Mouse (Mus musculus) bone marrow macrophage, adult 2 months (primary cell): Measurements from ENCODE around the gene Tmprss5. TPM values are rescaled to one million over a fixed set of nuclear protein-coding genes. Genes with fewer than 3 reads are reported as not detected.

Experiments used
- H3K27ac ChIP-seq: 2 replicates; pipeline ENCODE4 v1.5.1; 2012; ENCODE audit warnings: low read depth, low read length; ENCODE audit not compliant: insufficient read depth
- H3K4me1 ChIP-seq: 2 replicates; pipeline ENCODE4 v1.6.1; 2012; ENCODE audit warnings: low read length; ENCODE audit not compliant: control insufficient read depth, insufficient read depth
- H3K4me3 ChIP-seq: 2 replicates; pipeline ENCODE4 v1.5.1; 2012; ENCODE audit warnings: mild to moderate bottlenecking, low read length, moderate library complexity; ENCODE audit not compliant: insufficient read depth
- CTCF ChIP-seq: IDR thresholded peaks from 2 replicates; pipeline ENCODE4 v1.5.1; 2012; ENCODE audit warnings: low read depth, mild to moderate bottlenecking, low read length, moderate library complexity
- POLR2A ChIP-seq: IDR thresholded peaks from 2 replicates; pipeline ENCODE4 v1.6.1; 2012; ENCODE audit warnings: mild to moderate bottlenecking, low read depth, low read length, borderline replicate concordance
- polyA plus RNA-seq: library from polyadenylated mRNA; stranded (reverse); fragments of >200 nt; gene quantifications from 2 replicates; pipeline ENCODE4 v1.2.4, GENCODE M21; 2012; ENCODE audit not compliant: missing spikeins, insufficient read depth, insufficient read length

The Tmprss5 gene
- polyA plus RNA-seq, 1 experiment, result not detected

- TF ChIP-seq CTCF, result no peak
- no peak for TF ChIP-seq POLR2A
- Histone ChIP-seq H3K4me3 (no peak overlapping the region), H3K4me1 (no peaks in the 10 kb centered on the region), H3K27ac (no peak overlapping the region)
Observed at GRCm38 (mm10) chr9:49102328-49102727, 21.3 kb downstream of the Tmprss5 start.

DNA sequence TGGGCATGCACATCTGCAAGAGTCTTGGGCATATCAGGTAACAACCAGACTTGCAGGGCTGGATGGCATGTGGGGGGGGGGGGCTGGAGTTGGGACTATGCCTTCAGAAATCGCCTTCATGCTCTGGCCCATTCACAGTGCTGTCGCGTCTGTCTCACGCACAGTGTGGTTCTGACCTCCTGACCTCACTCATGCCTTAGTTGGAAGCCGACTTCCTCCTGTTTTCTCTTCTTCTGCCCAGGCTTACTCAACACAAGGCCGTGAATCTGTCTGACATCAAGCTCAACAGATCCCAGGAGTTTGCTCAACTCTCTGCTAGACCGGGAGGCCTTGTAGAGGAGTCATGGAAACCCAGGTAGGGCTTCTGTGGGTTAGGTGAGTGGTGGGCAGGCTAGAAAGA is 28.0 kb downstream of the Tmprss5 start:
- H3K4me1 ChIP-seq, result peaks cover 6% of the 10 kb centered on the region
- no peak overlapping the region for H3K4me3 ChIP-seq
- no peak for TF ChIP-seq CTCF
- no peak for TF ChIP-seq POLR2A
- no peak overlapping the region for H3K27ac ChIP-seq

DNA sequence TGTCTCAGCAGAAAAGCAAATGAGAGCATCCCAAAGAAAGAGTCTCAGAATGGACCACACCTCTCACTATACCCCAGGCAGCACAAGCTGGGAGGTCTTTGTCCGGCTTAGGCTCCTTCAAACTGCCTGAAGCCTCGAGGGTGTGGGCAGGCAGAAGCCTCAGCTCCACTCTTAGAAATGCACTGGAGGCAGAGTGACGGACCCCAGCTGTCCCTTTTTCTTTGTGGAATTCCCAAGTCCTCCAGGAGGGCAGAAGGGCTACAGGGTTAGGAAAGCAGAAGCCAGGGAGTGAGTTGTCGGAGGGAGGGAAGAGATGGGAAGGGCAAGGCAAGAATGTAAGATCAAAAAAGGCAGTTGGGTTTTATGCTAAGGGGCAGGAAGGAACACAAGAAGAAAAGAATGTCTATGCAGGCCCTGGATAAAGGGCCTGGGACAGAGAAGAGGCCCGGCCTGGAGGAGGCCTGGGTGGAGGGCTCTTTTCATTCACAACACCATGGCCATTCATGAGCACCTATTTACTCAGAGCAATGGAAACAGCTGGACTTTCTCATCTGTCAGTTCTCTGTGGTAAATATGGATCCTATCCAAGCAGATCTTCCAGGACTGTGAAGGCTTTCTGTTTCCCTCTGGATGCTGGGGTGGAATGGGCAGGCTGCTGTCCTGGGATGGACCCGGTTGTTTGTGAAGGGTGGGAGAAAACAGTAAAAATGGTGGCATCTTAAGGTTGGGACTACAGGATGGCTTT is 29.6 kb downstream of the Tmprss5 start:
- TF ChIP-seq POLR2A (no peak), CTCF (no peak)
- Histone ChIP-seq H3K4me3 (no peak overlapping the region), H3K4me1 (peaks cover 6% of the 10 kb centered on the region), H3K27ac (no peak overlapping the region)

- H3K4me3 ChIP-seq, result no peak overlapping the region
- H3K4me1 ChIP-seq, result peaks cover 6% of the 10 kb centered on the region
- no peak overlapping the region for H3K27ac ChIP-seq
- no peak for TF ChIP-seq POLR2A
- TF ChIP-seq CTCF, result no peak
Observed at GRCm38 (mm10) chr9:49111296-49111695, 30.2 kb downstream of the Tmprss5 start.

GRCm38 (mm10) chr9:49118271-49118825 is 37.3 kb downstream of the Tmprss5 start:
- H3K4me3 ChIP-seq, result no peak overlapping the region
- H3K4me1 ChIP-seq, result peaks cover 14% of the 10 kb centered on the region
- no peak for TF ChIP-seq CTCF
- TF ChIP-seq POLR2A, result no peak
- H3K27ac ChIP-seq, result no peak overlapping the region

DNA sequence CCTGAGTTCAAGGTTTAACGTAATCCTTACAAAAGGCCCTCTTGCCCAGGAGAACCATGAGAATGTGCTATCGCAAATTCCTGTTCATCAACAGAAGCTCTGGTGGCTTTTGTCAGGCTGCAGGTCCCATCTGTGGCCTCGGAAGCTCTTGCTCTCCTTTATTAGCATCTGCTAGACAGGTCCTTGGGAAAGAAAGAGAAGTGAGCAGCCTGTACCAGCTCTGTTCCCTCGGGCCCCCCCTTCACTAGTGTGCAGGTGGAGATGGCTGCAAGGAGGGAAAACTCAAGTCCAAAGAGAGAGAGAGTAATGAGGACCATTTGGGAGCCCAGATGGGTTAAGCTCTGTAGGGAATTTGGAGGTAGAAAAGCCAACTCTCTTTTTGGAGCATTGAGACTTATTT is 38.7 kb downstream of the Tmprss5 start:
- TF ChIP-seq POLR2A, result no peak
- TF ChIP-seq CTCF, result no peak
- no peak overlapping the region for H3K27ac ChIP-seq
- no peak overlapping the region for H3K4me3 ChIP-seq
- peaks cover 14% of the 10 kb centered on the region for H3K4me1 ChIP-seq

DNA sequence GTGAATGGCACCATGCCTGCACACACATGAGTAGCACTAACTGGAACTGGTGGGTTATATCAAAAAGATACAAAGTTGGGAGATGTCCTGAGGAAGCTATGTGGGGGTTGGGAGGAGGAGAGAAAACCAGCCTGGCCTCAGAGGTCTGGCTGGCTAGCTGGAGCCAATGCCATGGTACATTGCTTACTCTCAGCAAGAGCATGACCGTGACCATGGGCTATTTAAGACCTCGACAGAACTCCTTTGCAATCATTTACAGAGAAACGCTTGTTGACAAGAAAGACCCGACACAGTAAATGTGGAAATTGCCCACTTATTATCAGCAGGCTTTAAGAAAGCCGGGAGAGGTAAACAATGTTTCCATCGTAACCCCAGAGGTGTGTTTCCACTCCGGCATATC is 44.6 kb downstream of the Tmprss5 start:
- Histone ChIP-seq H3K27ac (no peak overlapping the region), H3K4me3 (no peak overlapping the region), H3K4me1 (peaks cover 1% of the 10 kb centered on the region; the same call in 1 of the 2 replicates)
- TF ChIP-seq CTCF, result no peak
- TF ChIP-seq POLR2A, result no peak

- H3K27ac ChIP-seq, result no peak overlapping the region
- no peak for TF ChIP-seq CTCF
- TF ChIP-seq POLR2A, result no peak
- H3K4me1 ChIP-seq, result no peaks in the 10 kb centered on the region
- H3K4me3 ChIP-seq, result no peak overlapping the region
Observed at GRCm38 (mm10) chr9:49130514-49131010, 49.5 kb downstream of the Tmprss5 start.

- TF ChIP-seq POLR2A (no peak), CTCF (no peak)
- H3K27ac ChIP-seq, result no peak overlapping the region
- H3K4me1 ChIP-seq, result no peaks in the 10 kb centered on the region
- no peak overlapping the region for H3K4me3 ChIP-seq
Observed at GRCm38 (mm10) chr9:49143841-49144240, 62.8 kb downstream of the Tmprss5 start.

DNA sequence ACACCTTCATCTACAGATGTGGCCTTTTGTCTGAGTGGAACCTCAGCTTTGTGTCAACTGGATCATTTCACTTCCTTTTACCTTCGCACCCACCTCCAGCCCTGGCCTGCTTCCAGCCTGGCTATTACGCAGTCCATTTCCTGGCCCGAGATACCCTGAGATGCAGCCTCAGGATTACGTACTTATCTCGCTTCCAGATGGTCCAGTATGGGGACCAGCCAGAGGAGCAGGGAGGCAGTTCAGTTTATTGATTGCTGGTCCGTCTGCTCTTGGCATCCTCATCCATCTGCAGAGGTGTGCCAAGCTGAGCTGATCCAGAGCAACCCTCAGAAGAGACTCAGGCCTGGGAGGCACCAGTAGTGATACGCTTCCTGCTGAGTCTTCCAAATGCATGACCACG is 64.7 kb downstream of the Tmprss5 start:
- H3K4me3 ChIP-seq, result no peak overlapping the region
- no peak overlapping the region for H3K27ac ChIP-seq
- no peaks in the 10 kb centered on the region for H3K4me1 ChIP-seq
- TF ChIP-seq POLR2A (no peak), CTCF (no peak)
